Comparison of ENCODE assay signal across 8 mouse cellular contexts in genomic region chr7:102258189-102258588, GRCm38 (mm10). TPM values are rescaled to one million over a fixed set of nuclear protein-coding genes. Genes with fewer than 3 reads are reported as not detected.
DNase-seq lines count a peak whose midpoint lies in the region; ATAC-seq and TF ChIP-seq lines count a peak whose summit lies in the region.

No protein-coding gene starts in this region.

- no peak overlapping the region for H3K4me3 ChIP-seq in bone marrow macrophage, adult 2 months (ENCODE audit: insufficient read depth, low read length)
- H3K4me3 ChIP-seq in liver, embryonic 15.5 days (replicated peaks), result no peak overlapping the region
- H3K4me3 ChIP-seq in neural tube, embryonic 13.5 days, result no peak overlapping the region

- TF ChIP-seq POLR2A in bone marrow macrophage, adult 2 months (IDR thresholded peaks at IDR 0.05; ENCODE audit: borderline replicate concordance, low read depth, low read length), result no peak

- TF ChIP-seq CTCF in bone marrow macrophage, adult 2 months (IDR thresholded peaks at IDR 0.05; ENCODE audit: low read depth, low read length), result peak; percentile 5; the same call in 1 of the 2 replicates

- H3K27me3 ChIP-seq in liver, embryonic 15.5 days, result no peaks in the 10 kb centered on the region
- H3K27me3 ChIP-seq in neural tube, embryonic 13.5 days, result no peaks in the 10 kb centered on the region

- H3K27ac ChIP-seq in bone marrow macrophage, adult 2 months (ENCODE audit: insufficient read depth, low read depth, low read length), result no peak overlapping the region
- H3K27ac ChIP-seq in liver, embryonic 15.5 days (replicated peaks), result no peak overlapping the region
- H3K27ac ChIP-seq in neural tube, embryonic 13.5 days (replicated peaks), result no peak overlapping the region

- peak; percentile 81 to 93 for DNase-seq in heart, postnatal 10 days
- DNase-seq in kidney, postnatal 25 days, result peak; percentile 77 to 91
- DNase-seq in testis, postnatal 14 days (ENCODE audit: low spot score), result peak; percentile 50

- H3K36me3 ChIP-seq in liver, embryonic 15.5 days (replicated peaks), result no peaks in the 10 kb centered on the region
- no peaks in the 10 kb centered on the region for H3K36me3 ChIP-seq in neural tube, embryonic 13.5 days

- no peak overlapping the region for H3K9ac ChIP-seq in liver, embryonic 15.5 days
- H3K9ac ChIP-seq in neural tube, embryonic 13.5 days, result no peak overlapping the region

- no peaks in the 10 kb centered on the region for H3K9me3 ChIP-seq in liver, embryonic 15.5 days (replicated peaks)
- no peaks in the 10 kb centered on the region for H3K9me3 ChIP-seq in neural tube, embryonic 13.5 days

- H3K4me1 ChIP-seq in bone marrow macrophage, adult 2 months (ENCODE audit: control insufficient read depth, insufficient read depth, low read length), result peaks cover 7% of the 10 kb centered on the region
- peaks cover 19% of the 10 kb centered on the region for H3K4me1 ChIP-seq in liver, embryonic 15.5 days (replicated peaks)
- H3K4me1 ChIP-seq in neural tube, embryonic 13.5 days (replicated peaks), result no peaks in the 10 kb centered on the region

- WGBS in liver, embryonic 15.5 days (ENCODE audit: insufficient replicate concordance), result 20% methylated on average over 4 of the region's 4 CpGs
- 19% methylated on average over 4 of the region's 4 CpGs for WGBS in neural tube, embryonic 13.5 days

- no peak overlapping the region for H3K4me2 ChIP-seq in liver, embryonic 15.5 days
- H3K4me2 ChIP-seq in neural tube, embryonic 13.5 days, result no peak overlapping the region

- intact Hi-C loops in heart, postnatal 10 days (cut with DNase I), result loop anchor here (1.0 to 10.0 kb wide), 2 partner anchors 159 to 603 kb away; no protein-coding TSS in a partner anchor

- peak; percentile 95 for ATAC-seq in CD4-positive, CD25-positive, alpha-beta regulatory T cell, adult 4 months
- peak; percentile 80 for ATAC-seq in erythroblast, adult 5-6 weeks (replicated peaks; ENCODE audit: low FRiP score, poor library complexity, severe bottlenecking)
- ATAC-seq in liver, embryonic 15.5 days (ENCODE audit: insufficient read depth), result peak; percentile 37
- ATAC-seq in neural tube, embryonic 13.5 days (ENCODE audit: low read depth), result peak; percentile 48

RNA-seq across cellular contexts. Expression of gene Rhog, which starts 2.3 kb away (rescaled TPM):
- polyA plus RNA-seq in CD4-positive, CD25-positive, alpha-beta regulatory T cell, adult 4 months (2017; shearing (Covaris generic)), result 100 to 1,000 TPM; 146 to 173 TPM
- polyA plus RNA-seq in bone marrow macrophage, adult 2 months (2012; ENCODE audit: insufficient read depth, insufficient read length, missing spikeins), result 537 and 572 TPM in 2 replicates
- 110 and 113 TPM in 2 replicates for total RNA-seq in erythroblast, adult 5-6 weeks (2015; ENCODE audit: low replicate concordance)
- total RNA-seq in erythroblast, adult 5-6 weeks (2017; ENCODE audit: low replicate concordance), result 22.4 and 27.5 TPM in 2 replicates
- total RNA-seq in heart, postnatal 10 days (2021), result 10 to 100 TPM; 40.8 to 42.2 TPM
- polyA plus RNA-seq in liver, embryonic 15.5 days (2015; fragmentation: Nextera tagmentation; extraction: Ambion mirVana), result 57.4 and 62.3 TPM in 2 replicates
- polyA plus RNA-seq in neural tube, embryonic 13.5 days (2015; fragmentation: Nextera tagmentation; extraction: Ambion mirVana), result 20.1 and 22.5 TPM in 2 replicates

RNA-seq across cellular contexts. Expression of gene Stim1, which starts 9.4 kb away (rescaled TPM):
- 10 to 100 TPM; 48.9 to 54.7 TPM for polyA plus RNA-seq in CD4-positive, CD25-positive, alpha-beta regulatory T cell, adult 4 months (2017; shearing (Covaris generic))
- 43.4 and 50.2 TPM in 2 replicates for polyA plus RNA-seq in bone marrow macrophage, adult 2 months (2012; ENCODE audit: insufficient read depth, insufficient read length, missing spikeins)
- total RNA-seq in erythroblast, adult 5-6 weeks (2015; ENCODE audit: low replicate concordance), result 7.7 and 29.2 TPM in 2 replicates
- total RNA-seq in erythroblast, adult 5-6 weeks (2017; ENCODE audit: low replicate concordance), result 18.1 and 18.5 TPM in 2 replicates
- total RNA-seq in heart, postnatal 10 days (2021), result 10 to 100 TPM; 23.4 to 30.7 TPM
- 14.9 and 16.5 TPM in 2 replicates for polyA plus RNA-seq in liver, embryonic 15.5 days (2015; fragmentation: Nextera tagmentation; extraction: Ambion mirVana)
- 10.2 and 11.6 TPM in 2 replicates for polyA plus RNA-seq in neural tube, embryonic 13.5 days (2015; fragmentation: Nextera tagmentation; extraction: Ambion mirVana)

RNA-seq across cellular contexts. Expression of gene Pgap2, which starts 48.2 kb away (rescaled TPM):
- polyA plus RNA-seq in CD4-positive, CD25-positive, alpha-beta regulatory T cell, adult 4 months (2017; shearing (Covaris generic)), result 10 to 100 TPM; 46.8 to 60.4 TPM
- polyA plus RNA-seq in bone marrow macrophage, adult 2 months (2012; ENCODE audit: insufficient read depth, insufficient read length, missing spikeins), result 103 and 110 TPM in 2 replicates
- total RNA-seq in erythroblast, adult 5-6 weeks (2015; ENCODE audit: low replicate concordance), result 19.0 and 23.4 TPM in 2 replicates
- total RNA-seq in erythroblast, adult 5-6 weeks (2017; ENCODE audit: low replicate concordance), result 3.5 and 5.7 TPM in 2 replicates
- total RNA-seq in heart, postnatal 10 days (2021), result 10 to 100 TPM; 55.2 to 58.0 TPM
- 22.2 and 23.5 TPM in 2 replicates for polyA plus RNA-seq in liver, embryonic 15.5 days (2015; fragmentation: Nextera tagmentation; extraction: Ambion mirVana)
- 47.5 and 49.6 TPM in 2 replicates for polyA plus RNA-seq in neural tube, embryonic 13.5 days (2015; fragmentation: Nextera tagmentation; extraction: Ambion mirVana)

RNA-seq across cellular contexts. Expression of gene Nup98, which starts 48.2 kb away (rescaled TPM):
- 10 to 100 TPM; 37.2 to 39.6 TPM for polyA plus RNA-seq in CD4-positive, CD25-positive, alpha-beta regulatory T cell, adult 4 months (2017; shearing (Covaris generic))
- 33.3 and 36.9 TPM in 2 replicates for polyA plus RNA-seq in bone marrow macrophage, adult 2 months (2012; ENCODE audit: insufficient read depth, insufficient read length, missing spikeins)
- 18.6 and 20.7 TPM in 2 replicates for total RNA-seq in erythroblast, adult 5-6 weeks (2015; ENCODE audit: low replicate concordance)
- total RNA-seq in erythroblast, adult 5-6 weeks (2017; ENCODE audit: low replicate concordance), result 14.4 and 16.6 TPM in 2 replicates
- total RNA-seq in heart, postnatal 10 days (2021), result 10 to 100 TPM; 39.9 to 40.5 TPM
- polyA plus RNA-seq in liver, embryonic 15.5 days (2015; fragmentation: Nextera tagmentation; extraction: Ambion mirVana), result 13.4 and 13.5 TPM in 2 replicates
- 21.6 and 23.7 TPM in 2 replicates for polyA plus RNA-seq in neural tube, embryonic 13.5 days (2015; fragmentation: Nextera tagmentation; extraction: Ambion mirVana)

Comparison
In these comparisons a context has a peak if more than half of its experiments do, and no peak if none do; other contexts are left out.
1. ATAC-seq: peak in every context shown above with its lines; median percentile 95 in CD4-positive, CD25-positive, alpha-beta regulatory T cell, adult 4 months; 80 in erythroblast, adult 5-6 weeks; 48 in neural tube, embryonic 13.5 days; 37 in liver, embryonic 15.5 days.